Mouse (Mus musculus) olfactory bulb, adult 2 months (tissue): ENCODE measurements at regions not wholly inside any gene's neighbourhood (a gene's known extent, or its start where the extent isn't known, plus 50 kb on each side); places are given as distances from the start of the nearest gene placed in this dataset.

Experiments used
- CTCF ChIP-seq: fragments of 200-500 bp; IDR thresholded peaks from 2 replicates; pipeline ENCODE4 v1.5.1; 2012; ENCODE audit warnings: low read depth, mild to moderate bottlenecking, low read length, moderate library complexity; ENCODE audit not compliant: insufficient read depth
- POLR2A ChIP-seq: fragments of 200-500 bp; IDR thresholded peaks from 2 replicates; pipeline ENCODE4 v1.6.1; 2012; ENCODE audit warnings: mild to moderate bottlenecking, low read depth, low read length, moderate library complexity; ENCODE audit not compliant: insufficient read depth

DNA sequence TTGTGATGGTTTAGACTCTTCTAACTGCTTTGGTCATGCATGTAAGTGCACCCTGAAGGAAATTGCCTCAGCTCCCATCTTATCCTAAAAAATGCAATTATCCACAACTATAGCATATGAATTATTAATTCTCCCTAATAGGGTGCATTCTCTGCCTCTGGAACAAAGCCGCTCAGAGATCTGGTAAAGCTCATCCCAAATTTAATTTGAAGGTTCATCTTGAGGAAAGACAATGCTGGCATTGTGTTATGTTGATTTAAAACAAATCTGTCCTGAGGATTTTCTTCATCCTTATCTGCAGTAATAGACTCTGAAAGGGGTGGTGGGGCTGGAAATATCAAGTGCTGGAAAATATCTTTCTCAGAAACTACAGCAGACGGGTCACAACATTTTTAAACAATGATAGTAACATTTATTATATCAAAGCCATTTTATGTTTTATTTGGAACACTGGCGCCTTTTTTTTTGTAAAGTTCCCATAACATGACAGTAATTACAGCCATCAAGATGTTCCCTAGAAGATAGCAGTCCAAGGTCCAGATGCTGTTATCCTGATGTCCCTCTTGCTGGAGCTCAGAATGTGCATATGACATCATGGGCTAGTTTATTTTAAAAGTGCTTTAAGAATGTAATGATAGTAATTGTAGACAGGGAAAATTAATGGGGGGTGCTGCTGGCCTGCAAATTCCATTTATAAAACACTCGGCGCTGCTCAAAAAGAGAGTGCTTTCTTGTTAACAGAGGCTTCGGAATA is 148.5 kb downstream of the Hlx start:
- TF ChIP-seq POLR2A, result no peak
- TF ChIP-seq CTCF, result no peak
